Mouse (Mus musculus): ENCODE data around the gene Fsd1l. TPM values are rescaled to one million over a fixed set of nuclear protein-coding genes. Genes with fewer than 3 reads are reported as not detected.

The Fsd1l gene
- total and polyA plus RNA-seq, 3 experiments: 0.25 to 0.39 (median 0.26) TPM

GRCm38 (mm10) chr4:53588936-53589335 is 42.3 kb upstream of the Fsd1l start (continued):
- no peak for TF ChIP-seq IRF4 (IDR thresholded peaks at IDR 0.05; ENCODE audit: low read depth, low read length)

- Histone ChIP-seq H3K4me2 (ENCODE audit: insufficient read depth, low read depth, poor library complexity, severe bottlenecking) (no peak overlapping the region), H3K9ac (ENCODE audit: insufficient read depth, low read depth) (no peak overlapping the region), H3K27me3 (replicated peaks) (peaks cover 1% of the 10 kb centered on the region), H3K9me3 (replicated peaks; ENCODE audit: low read length) (peaks cover 4% of the 10 kb centered on the region), H3K79me2 (replicated peaks; ENCODE audit: control insufficient read depth, extremely low read depth, insufficient read depth, poor library complexity, severe bottlenecking) (no peaks in the 10 kb centered on the region), H3K4me1 (ENCODE audit: control insufficient read depth in 1 of 2, insufficient read depth in 2 of 2) (peaks cover 0 to 26% of the 10 kb centered on the region in 2 experiments; a peak in 2 of 4 replicates), H3K27ac (ENCODE audit: insufficient read depth, low read depth) (no peak overlapping the region), H3K36me3 (replicated peaks in 1 of 2; ENCODE audit: control insufficient read depth in 1 of 2, insufficient read depth in 1 of 2, low read length in 1 of 2) (no peaks in the 10 kb centered on the region), H3K4me3 (replicated peaks in 1 of 3; ENCODE audit: low read depth in 2 of 3, low read length in 2 of 3, poor library complexity in 1 of 3) (no peak overlapping the region)
- dilution Hi-C loops (cut with MboI; ENCODE audit: extremely low pct_ligation_motif_present, extremely low pct_unique_long_range_greater_than_20kb, low sequenced_read_pairs): no loop called here
- no peak for DNase-seq (ENCODE audit: extremely low read depth)
- TF ChIP-seq MXI1 (IDR thresholded peaks at IDR 0.05; ENCODE audit: low read depth, low read length) (no peak), ELF1 (IDR thresholded peaks at IDR 0.05; ENCODE audit: low read depth, low read length) (no peak), CTCF (conservative IDR thresholded peaks at IDR 0.05 in 1 of 2, IDR thresholded peaks at IDR 0.05 in 1 of 2; ENCODE audit: low read depth in 2 of 2, low read length in 2 of 2) (no peak), MEF2A (IDR thresholded peaks at IDR 0.05; ENCODE audit: borderline replicate concordance, low read depth, low read length) (no peak), JUN (IDR thresholded peaks at IDR 0.05; ENCODE audit: insufficient read depth, low read depth, low read length) (no peak), EP300 (IDR thresholded peaks at IDR 0.05; ENCODE audit: low read length) (no peak), NELFE (IDR thresholded peaks at IDR 0.05; ENCODE audit: low read depth, low read length) (no peak), PAX5 (IDR thresholded peaks at IDR 0.05; ENCODE audit: low read length) (no peak), MAFK (IDR thresholded peaks at IDR 0.05; ENCODE audit: insufficient replicate concordance, low read length) (no peak), POLR2AphosphoS2 (IDR thresholded peaks at IDR 0.05; ENCODE audit: low read depth, low read length) (no peak), E2F4 (IDR thresholded peaks at IDR 0.05; ENCODE audit: insufficient replicate concordance, low read depth, low read length) (no peak), TCF12 (IDR thresholded peaks at IDR 0.05; ENCODE audit: low read depth, low read length) (no peak), RCOR1 (conservative IDR thresholded peaks at IDR 0.05; ENCODE audit: low read depth, low read length) (no peak)
- in situ Hi-C loops (cut with MboI; ENCODE audit: low pct_ligation_motif_present, low pct_unique_long_range_greater_than_20kb, low sequenced_read_pairs): loop anchor here (25.0 kb wide), 2 partner anchors 248 to 477 kb away; partner anchors contain the start of gene Tmem38b
These were observed 41.8 kb upstream of the Fsd1l start for GRCm38 (mm10) chr4:53589466-53589865.

DNA sequence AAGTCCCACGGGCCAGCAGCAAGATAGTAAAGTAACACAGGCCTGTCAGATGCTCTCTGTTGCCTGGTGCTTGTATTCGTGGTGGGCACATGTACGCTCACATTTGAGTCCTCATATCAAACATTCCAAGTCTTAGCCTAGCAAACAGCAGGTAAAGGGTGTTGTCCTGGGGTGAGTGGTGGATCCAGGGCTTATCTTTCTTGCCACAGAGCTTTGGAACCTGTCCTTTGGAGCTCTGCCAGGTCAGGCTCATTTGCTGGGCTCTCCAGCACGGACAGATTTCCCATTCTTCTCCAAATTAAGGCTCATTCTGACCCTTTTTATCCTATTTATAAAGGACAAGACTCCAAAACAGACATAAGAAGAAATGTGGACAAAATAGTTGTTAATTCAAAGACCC is 41.1 kb upstream of the Fsd1l start:
- peaks cover 0 to 26% of the 10 kb centered on the region in 2 experiments; a peak in 2 of 4 replicates for H3K4me1 ChIP-seq (ENCODE audit: control insufficient read depth in 1 of 2, insufficient read depth in 2 of 2)
- dilution Hi-C loops (cut with MboI; ENCODE audit: extremely low pct_ligation_motif_present, extremely low pct_unique_long_range_greater_than_20kb, low sequenced_read_pairs) (no loop called here), in situ Hi-C loops (cut with MboI; ENCODE audit: low pct_ligation_motif_present, low pct_unique_long_range_greater_than_20kb, low sequenced_read_pairs) (loop anchor here (10.0 to 25.0 kb wide), 3 partner anchors 205 to 478 kb away; partner anchors contain the start of gene Tmem38b)
- no peak overlapping the region for H3K27ac ChIP-seq (ENCODE audit: insufficient read depth, low read depth)
- no peak overlapping the region for H3K9ac ChIP-seq (ENCODE audit: insufficient read depth, low read depth)
- TF ChIP-seq ETS1 (conservative IDR thresholded peaks at IDR 0.05; ENCODE audit: low read depth, low read length) (no peak), GABPA (IDR thresholded peaks at IDR 0.05; ENCODE audit: insufficient replicate concordance, low read depth, low read length) (no peak), TCF12 (IDR thresholded peaks at IDR 0.05; ENCODE audit: low read depth, low read length) (no peak), USF1 (IDR thresholded peaks at IDR 0.05; ENCODE audit: low read depth, low read length) (no peak), MYC (IDR thresholded peaks at IDR 0.05; ENCODE audit: low read depth, low read length) (no peak), NRF1 (IDR thresholded peaks at IDR 0.05; ENCODE audit: low read depth, low read length) (no peak)
- H3K9me3 ChIP-seq (replicated peaks; ENCODE audit: low read length): peaks cover 4% of the 10 kb centered on the region
- no peaks in the 10 kb centered on the region for H3K36me3 ChIP-seq (replicated peaks in 1 of 2; ENCODE audit: control insufficient read depth in 1 of 2, insufficient read depth in 1 of 2, low read length in 1 of 2)
- no peaks in the 10 kb centered on the region for H3K79me2 ChIP-seq (replicated peaks; ENCODE audit: control insufficient read depth, extremely low read depth, insufficient read depth, poor library complexity, severe bottlenecking)
- no peak overlapping the region for H3K4me2 ChIP-seq (ENCODE audit: insufficient read depth, low read depth, poor library complexity, severe bottlenecking)
- H3K27me3 ChIP-seq (replicated peaks): peaks cover 4% of the 10 kb centered on the region
- no peak for DNase-seq (ENCODE audit: extremely low read depth)
- no peak overlapping the region for H3K4me3 ChIP-seq (replicated peaks in 1 of 3; ENCODE audit: low read depth in 2 of 3, low read length in 2 of 3, poor library complexity in 1 of 3)

Data from CH12.LX (cell line).